Mouse (Mus musculus) kidney, embryonic 14.5 days (tissue): ENCODE data around the gene Scarb1. TPM values are rescaled to one million over a fixed set of nuclear protein-coding genes. Genes with fewer than 3 reads are reported as not detected.

Experiments used
- ATAC-seq: fragments of 200-750 bp; cut with Nextera tagmentation; 2 replicates; pipeline ENCODE4 v1.8.0; 2017; ENCODE audit warnings: moderate number of reproducible peaks, mild to moderate bottlenecking, moderate TSS enrichment, moderate library complexity; ENCODE audit not compliant: low FRiP score, low TSS enrichment
- H3K27ac ChIP-seq: fragments of 300-500 bp; sonication (generic); 2 replicates; pipeline ENCODE4 v1.5.1; 2014; ENCODE audit warnings: low read depth, mild to moderate bottlenecking, low read length, moderate library complexity, mixed read lengths
- H3K27me3 ChIP-seq: fragments of 300-500 bp; sonication (generic); 2 replicates; pipeline ENCODE4 v1.6.1; 2014; ENCODE audit warnings: mild to moderate bottlenecking, low read length; ENCODE audit not compliant: control insufficient read depth, insufficient read depth
- H3K36me3 ChIP-seq: fragments of 300-500 bp; sonication (generic); 2 replicates; pipeline ENCODE4 v1.6.1; 2014; ENCODE audit warnings: low read length, mixed read lengths; ENCODE audit not compliant: control insufficient read depth, insufficient read depth
- H3K4me1 ChIP-seq: fragments of 300-500 bp; sonication (generic); 2 replicates; pipeline ENCODE4 v1.6.1; 2014; ENCODE audit warnings: low read length, mixed read lengths; ENCODE audit not compliant: control insufficient read depth, insufficient read depth
- H3K4me2 ChIP-seq: fragments of 300-500 bp; sonication (generic); replicated peaks from 2 replicates; pipeline ENCODE4 v1.6.1; 2014; ENCODE audit warnings: low read depth, mild to moderate bottlenecking, low read length
- H3K4me3 ChIP-seq: fragments of 300-500 bp; sonication (generic); 2 replicates; pipeline ENCODE4 v1.5.1; 2014; ENCODE audit warnings: mild to moderate bottlenecking, low read length
- H3K9ac ChIP-seq: fragments of 300-500 bp; sonication (generic); 2 replicates; pipeline ENCODE4 v1.6.1; 2014; ENCODE audit warnings: low read depth, mild to moderate bottlenecking, low read length, moderate library complexity
- H3K9me3 ChIP-seq: fragments of 300-500 bp; sonication (generic); 2 replicates; pipeline ENCODE4 v1.6.1; 2016; ENCODE audit warnings: low read length; ENCODE audit not compliant: control insufficient read depth
- WGBS: fragments of 180-500 bp; shearing (Covaris S2); extraction: QIAGEN DNeasy Blood & Tissue Kit; methylation state at CpG from one replicate; pipeline ENCODE4 v1.1.7; 2014; 5-methylcytosine and 5-hydroxymethylcytosine counted together
- polyA plus RNA-seq: library from polyadenylated mRNA; unstranded; fragments of >200 nt; fragmentation: Nextera tagmentation; extraction: Ambion mirVana; gene quantifications from 2 replicates; pipeline ENCODE4 v1.2.1, GENCODE M21; 2014

Gene Scarb1
- polyA plus RNA-seq, 1 experiment from 2014 or later: 48.8 TPM

DNA sequence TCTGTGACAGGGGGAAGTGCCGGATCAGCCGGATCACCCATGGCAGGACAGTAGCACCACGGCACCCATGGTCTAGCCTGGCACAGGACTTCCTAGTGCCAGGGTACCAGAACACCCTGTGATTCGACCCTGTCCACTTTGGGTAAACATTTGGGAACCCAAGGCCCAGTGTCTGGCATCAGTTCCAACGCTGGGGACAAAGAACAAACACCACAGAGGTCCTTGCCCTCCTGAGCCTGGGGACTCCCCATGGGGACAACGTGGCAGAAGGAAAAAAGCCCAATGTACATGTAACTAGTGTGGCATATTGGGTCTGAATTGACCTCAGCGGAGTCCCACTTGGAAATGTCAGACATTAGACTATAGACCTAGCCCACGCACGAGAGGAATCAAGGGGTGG is 10.7 kb downstream of the Scarb1 start:
- Histone ChIP-seq H3K9ac (0 out of 2 replicates have a peak overlapping the region, but pooled peaks have one; percentile 23), H3K4me2 (no peak overlapping the region), H3K27me3 (no peaks in the 10 kb centered on the region), H3K4me1 (peaks cover 17% of the 10 kb centered on the region), H3K9me3 (no peaks in the 10 kb centered on the region), H3K4me3 (no peak overlapping the region), H3K36me3 (no peaks in the 10 kb centered on the region), H3K27ac (no peak overlapping the region)
- WGBS: 81% methylated on average over 9 of the region's 9 CpGs
- ATAC-seq: no peak

GRCm38 (mm10) chr5:125327596-125328385 is 13.1 kb downstream of the Scarb1 start:
- 55% methylated on average over 18 of the region's 18 CpGs for WGBS
- Histone ChIP-seq H3K4me2 (peak overlapping the region; percentile 34), H3K27me3 (no peaks in the 10 kb centered on the region), H3K27ac (no peak overlapping the region), H3K36me3 (no peaks in the 10 kb centered on the region), H3K9ac (peak overlapping the region; percentile 37; the same call in 1 of the 2 replicates), H3K4me3 (peak overlapping the region; percentile 27), H3K9me3 (no peaks in the 10 kb centered on the region), H3K4me1 (peaks cover 20% of the 10 kb centered on the region)
- peak; percentile 36 for ATAC-seq

DNA sequence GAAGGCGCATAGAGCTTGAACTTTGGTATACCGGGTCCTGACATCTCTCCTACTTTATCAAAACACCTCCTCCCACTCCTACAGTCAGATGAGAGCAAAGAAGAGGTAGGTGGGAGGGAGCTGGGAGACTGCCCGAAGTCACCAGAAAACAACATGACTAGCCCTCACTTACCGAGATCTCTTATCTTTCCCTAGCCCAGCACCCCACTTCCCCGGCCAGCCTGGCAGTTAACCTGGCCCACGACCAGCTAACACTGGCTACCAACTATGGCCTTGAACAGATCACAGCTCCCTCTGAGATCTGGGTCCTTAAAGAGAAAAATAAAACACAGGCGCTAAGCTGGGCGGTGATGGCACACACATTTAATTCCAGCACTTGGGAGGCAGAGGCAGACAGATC is 14.5 kb downstream of the Scarb1 start:
- Histone ChIP-seq H3K36me3 (no peaks in the 10 kb centered on the region), H3K27ac (no peak overlapping the region), H3K4me3 (no peak overlapping the region), H3K4me2 (no peak overlapping the region), H3K27me3 (no peaks in the 10 kb centered on the region), H3K9ac (no peak overlapping the region), H3K4me1 (peaks cover 12% of the 10 kb centered on the region; the same call in 1 of the 2 replicates), H3K9me3 (no peaks in the 10 kb centered on the region)
- 59% methylated on average over 8 of the region's 8 CpGs for whole genome bisulfite sequencing
- no peak for ATAC-seq

- no peak for ATAC-seq
- Histone ChIP-seq H3K36me3 (no peaks in the 10 kb centered on the region), H3K4me2 (no peak overlapping the region), H3K27me3 (no peaks in the 10 kb centered on the region), H3K9ac (no peak overlapping the region), H3K27ac (no peak overlapping the region), H3K4me3 (no peak overlapping the region), H3K9me3 (no peaks in the 10 kb centered on the region), H3K4me1 (peaks cover 8% of the 10 kb centered on the region; the same call in 1 of the 2 replicates)
- WGBS: 54% methylated on average over 11 of the region's 11 CpGs
These were observed 15.0 kb downstream of the Scarb1 start for GRCm38 (mm10) chr5:125325931-125326330.

DNA sequence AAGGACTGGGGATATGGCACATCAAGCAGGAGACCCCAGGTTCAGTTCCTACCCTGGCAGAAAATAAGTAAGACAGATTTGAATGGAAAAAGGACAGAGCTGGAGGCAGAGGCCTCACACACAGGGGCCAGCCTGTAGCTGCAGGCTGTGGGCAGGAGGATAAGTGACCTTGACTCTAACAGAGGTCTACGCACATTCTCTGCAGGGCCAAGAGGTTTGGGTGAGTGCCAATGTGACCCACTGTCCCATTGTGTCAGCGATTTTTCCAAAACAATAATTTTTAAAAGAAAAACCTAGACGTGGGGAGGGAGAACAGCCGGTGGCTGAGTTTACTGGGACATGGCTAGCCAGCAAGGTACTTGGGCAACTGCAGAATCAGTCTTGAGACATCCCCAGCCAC is 15.6 kb downstream of the Scarb1 start:
- H3K9ac ChIP-seq: no peak overlapping the region
- H3K27me3 ChIP-seq: no peaks in the 10 kb centered on the region
- ATAC-seq: no peak
- H3K9me3 ChIP-seq: no peaks in the 10 kb centered on the region
- WGBS: 75% methylated on average over 4 of the region's 4 CpGs
- no peak overlapping the region for H3K4me2 ChIP-seq
- no peak overlapping the region for H3K4me3 ChIP-seq
- no peaks in the 10 kb centered on the region for H3K36me3 ChIP-seq
- peaks cover 3% of the 10 kb centered on the region; the same call in 1 of the 2 replicates for H3K4me1 ChIP-seq
- H3K27ac ChIP-seq: no peak overlapping the region

DNA sequence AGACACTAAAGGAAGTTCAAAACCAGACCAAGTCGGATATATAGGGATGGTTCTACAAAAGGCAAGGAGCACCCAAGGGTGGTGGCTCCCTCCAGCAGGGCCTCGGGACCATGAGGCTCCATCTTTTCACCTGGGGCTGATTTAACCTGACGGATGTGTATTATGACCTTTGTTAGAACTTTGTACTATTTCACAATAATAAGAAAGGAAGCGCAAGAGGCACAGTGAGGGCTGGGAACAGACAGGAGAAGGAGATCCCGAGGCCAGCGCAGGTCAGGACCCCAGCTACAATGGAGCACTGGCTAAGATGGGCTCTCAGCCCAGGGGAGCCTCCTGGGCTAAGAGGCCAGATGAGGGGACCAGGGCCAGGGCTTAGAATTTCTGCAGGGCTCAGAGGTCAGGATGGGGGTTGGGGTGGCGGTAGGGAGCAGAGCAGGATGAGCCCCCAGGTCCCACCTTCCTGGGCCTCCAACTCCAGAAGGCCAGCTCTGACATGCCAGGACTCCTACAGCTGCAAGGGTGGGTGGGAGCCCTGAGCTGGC is 16.9 kb downstream of the Scarb1 start:
- Histone ChIP-seq H3K4me1 (peaks cover 3% of the 10 kb centered on the region; the same call in 1 of the 2 replicates), H3K9ac (no peak overlapping the region), H3K4me2 (no peak overlapping the region), H3K4me3 (no peak overlapping the region), H3K27ac (no peak overlapping the region), H3K36me3 (no peaks in the 10 kb centered on the region), H3K9me3 (no peaks in the 10 kb centered on the region), H3K27me3 (no peaks in the 10 kb centered on the region)
- 74% methylated on average over 7 of the region's 7 CpGs for WGBS
- no peak for ATAC-seq

GRCm38 (mm10) chr5:125323128-125323527 is 17.8 kb downstream of the Scarb1 start:
- H3K27me3 ChIP-seq: no peaks in the 10 kb centered on the region
- no peaks in the 10 kb centered on the region for H3K36me3 ChIP-seq
- H3K9ac ChIP-seq: no peak overlapping the region
- no peak overlapping the region for H3K27ac ChIP-seq
- no peak overlapping the region for H3K4me3 ChIP-seq
- WGBS: 88% methylated on average over 6 of the region's 6 CpGs
- no peaks in the 10 kb centered on the region for H3K9me3 ChIP-seq
- peaks cover 3% of the 10 kb centered on the region; the same call in 1 of the 2 replicates for H3K4me1 ChIP-seq
- no peak overlapping the region for H3K4me2 ChIP-seq
- no peak for ATAC-seq

DNA sequence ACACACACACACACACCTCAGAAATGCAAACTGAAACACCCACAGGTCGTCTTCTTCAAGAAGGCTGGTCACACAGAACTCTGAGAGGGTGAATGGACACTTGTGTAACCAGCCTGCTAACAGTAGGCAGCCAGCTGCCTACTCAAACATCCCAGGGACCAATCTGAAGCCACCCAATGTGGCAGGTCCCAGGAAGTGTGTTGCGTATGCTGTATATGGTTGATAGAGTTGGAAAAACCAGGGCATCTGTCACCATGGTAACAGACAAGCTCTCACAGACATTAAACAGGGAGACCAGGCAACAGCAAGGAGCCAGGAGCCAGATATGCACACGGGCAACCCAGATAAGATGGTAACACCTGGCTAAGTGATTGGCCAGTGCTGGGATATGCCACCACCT is 19.1 kb downstream of the Scarb1 start:
- no peaks in the 10 kb centered on the region for H3K36me3 ChIP-seq
- H3K27me3 ChIP-seq: no peaks in the 10 kb centered on the region
- no peak for ATAC-seq
- H3K9me3 ChIP-seq: no peaks in the 10 kb centered on the region
- 80% methylated on average over 3 of the region's 3 CpGs for WGBS
- no peak overlapping the region for H3K4me2 ChIP-seq
- H3K9ac ChIP-seq: no peak overlapping the region
- no peak overlapping the region for H3K4me3 ChIP-seq
- no peak overlapping the region for H3K27ac ChIP-seq
- peaks cover 3% of the 10 kb centered on the region; the same call in 1 of the 2 replicates for H3K4me1 ChIP-seq
